In genomic region chr9:37027825-37028575, GRCm38 (mm10) we compare ENCODE assay signal across 19 mouse cellular contexts.
DNase-seq lines count a peak whose midpoint lies in the region; ATAC-seq lines count a peak whose summit lies in the region.
"Had no signal": no experiment of that assay in that cellular context is flagged by ENCODE, and none has a peak within 500 bp of the region (broad histone marks: within the 10 kb centered on the region; RNA-seq: fewer than 3 reads in every experiment).

No protein-coding gene starts in this region.

- H3K36me3 ChIP-seq in hindbrain, embryonic 11.5 days (ENCODE audit: control insufficient read depth, insufficient read depth, low read length) = no peaks in the 10 kb centered on the region
- no peaks in the 10 kb centered on the region for H3K36me3 ChIP-seq in hindbrain, embryonic 13.5 days
- H3K36me3 ChIP-seq in forebrain, embryonic 13.5 days (ENCODE audit: poor library complexity, severe bottlenecking) = no peaks in the 10 kb centered on the region
- H3K36me3 ChIP-seq in midbrain, embryonic 12.5 days = no peaks in the 10 kb centered on the region
- H3K36me3 ChIP-seq in neural tube, embryonic 13.5 days = no peaks in the 10 kb centered on the region
- H3K36me3 ChIP-seq: heart, embryonic 12.5 days; kidney, embryonic 15.5 days; liver, embryonic 12.5 days had no signal

- no peaks in the 10 kb centered on the region for H3K9me3 ChIP-seq in hindbrain, embryonic 11.5 days (ENCODE audit: control insufficient read depth, low read length)
- no peaks in the 10 kb centered on the region for H3K9me3 ChIP-seq in hindbrain, embryonic 13.5 days
- H3K9me3 ChIP-seq in forebrain, embryonic 13.5 days (replicated peaks) = no peaks in the 10 kb centered on the region
- no peaks in the 10 kb centered on the region for H3K9me3 ChIP-seq in midbrain, embryonic 12.5 days
- H3K9me3 ChIP-seq in neural tube, embryonic 13.5 days = no peaks in the 10 kb centered on the region
- H3K9me3 ChIP-seq: heart, embryonic 12.5 days; kidney, embryonic 15.5 days; liver, embryonic 12.5 days; megakaryocyte, embryonic 14.5 days had no signal

- DNase-seq in hindbrain, embryonic 11.5 days (ENCODE audit: low spot score) = no peak
- DNase-seq in layer of hippocampus, postnatal 14 days (ENCODE audit: low spot score in 2 of 2) = no peak
- DNase-seq in natural killer cell, adult 2 months (ENCODE audit: low spot score in 2 of 2) = no peak
- no peak for DNase-seq in left cerebral cortex, adult 18-20 months (ENCODE audit: low spot score in 2 of 2)
- DNase-seq: cerebellum, adult 11 months; cerebellum, postnatal 36 days; heart, postnatal 4 days; layer of hippocampus, postnatal 36 days; left cerebral cortex, postnatal 4 days; thymus, postnatal 4 days had no signal

- peaks cover 12% of the 10 kb centered on the region for H3K4me1 ChIP-seq in hindbrain, embryonic 11.5 days (replicated peaks; ENCODE audit: control insufficient read depth, insufficient read depth, low read length)
- H3K4me1 ChIP-seq in hindbrain, embryonic 13.5 days (replicated peaks) = peaks cover 56% of the 10 kb centered on the region
- H3K4me1 ChIP-seq in forebrain, embryonic 13.5 days = peaks cover 57% of the 10 kb centered on the region
- peaks cover 61% of the 10 kb centered on the region for H3K4me1 ChIP-seq in midbrain, embryonic 12.5 days
- peaks cover 68% of the 10 kb centered on the region for H3K4me1 ChIP-seq in neural tube, embryonic 13.5 days (replicated peaks)
- H3K4me1 ChIP-seq: liver, embryonic 12.5 days; megakaryocyte, embryonic 14.5 days had no signal

- H3K27me3 ChIP-seq in hindbrain, embryonic 11.5 days (ENCODE audit: control insufficient read depth, insufficient read depth, low read length) = no peaks in the 10 kb centered on the region
- no peaks in the 10 kb centered on the region for H3K27me3 ChIP-seq in hindbrain, embryonic 13.5 days
- H3K27me3 ChIP-seq in forebrain, embryonic 13.5 days = no peaks in the 10 kb centered on the region
- H3K27me3 ChIP-seq in midbrain, embryonic 12.5 days = no peaks in the 10 kb centered on the region
- H3K27me3 ChIP-seq in neural tube, embryonic 13.5 days = no peaks in the 10 kb centered on the region
- H3K27me3 ChIP-seq: kidney, embryonic 15.5 days; liver, embryonic 12.5 days had no signal

- WGBS in hindbrain, embryonic 11.5 days = 61% methylated on average over 7 of the region's 7 CpGs
- WGBS in hindbrain, embryonic 13.5 days = 44% methylated on average over 7 of the region's 7 CpGs
- 19% methylated on average over 7 of the region's 7 CpGs for WGBS in forebrain, embryonic 13.5 days
- 56% methylated on average over 7 of the region's 7 CpGs for WGBS in midbrain, embryonic 12.5 days
- 35% methylated on average over 7 of the region's 7 CpGs for WGBS in neural tube, embryonic 13.5 days

- no peak overlapping the region for H3K4me3 ChIP-seq in hindbrain, embryonic 11.5 days (ENCODE audit: low read depth, low read length)
- H3K4me3 ChIP-seq in hindbrain, embryonic 13.5 days = no peak overlapping the region
- H3K4me3 ChIP-seq in forebrain, embryonic 13.5 days = no peak overlapping the region
- H3K4me3 ChIP-seq in midbrain, embryonic 12.5 days = no peak overlapping the region
- no peak overlapping the region for H3K4me3 ChIP-seq in neural tube, embryonic 13.5 days
- H3K4me3 ChIP-seq: heart, embryonic 12.5 days; kidney, embryonic 15.5 days; liver, embryonic 12.5 days; megakaryocyte, embryonic 14.5 days had no signal

- no peak overlapping the region for H3K9ac ChIP-seq in hindbrain, embryonic 11.5 days (ENCODE audit: low read depth, low read length)
- no peak overlapping the region for H3K9ac ChIP-seq in hindbrain, embryonic 13.5 days
- no peak overlapping the region for H3K9ac ChIP-seq in forebrain, embryonic 13.5 days
- no peak overlapping the region for H3K9ac ChIP-seq in midbrain, embryonic 12.5 days (replicated peaks)
- no peak overlapping the region for H3K9ac ChIP-seq in neural tube, embryonic 13.5 days
- H3K9ac ChIP-seq: heart, embryonic 12.5 days; kidney, embryonic 15.5 days; liver, embryonic 12.5 days had no signal

- no peak overlapping the region for H3K27ac ChIP-seq in hindbrain, embryonic 11.5 days (ENCODE audit: low read depth, low read length)
- no peak overlapping the region for H3K27ac ChIP-seq in hindbrain, embryonic 13.5 days
- H3K27ac ChIP-seq in forebrain, embryonic 13.5 days = peak overlapping the region; percentile 37
- 0 out of 2 replicates have a peak overlapping the region, but pooled peaks have one; percentile 35 for H3K27ac ChIP-seq in midbrain, embryonic 12.5 days (replicated peaks)
- H3K27ac ChIP-seq in neural tube, embryonic 13.5 days (replicated peaks) = peak overlapping the region; percentile 61
- H3K27ac ChIP-seq: kidney, embryonic 15.5 days; liver, embryonic 12.5 days had no signal

- H3K4me2 ChIP-seq in hindbrain, embryonic 11.5 days (replicated peaks; ENCODE audit: low read depth, low read length) = no peak overlapping the region
- H3K4me2 ChIP-seq in hindbrain, embryonic 13.5 days = no peak overlapping the region
- H3K4me2 ChIP-seq in forebrain, embryonic 13.5 days = peak overlapping the region; percentile 13; the same call in 1 of the 2 replicates
- H3K4me2 ChIP-seq in midbrain, embryonic 12.5 days (replicated peaks) = no peak overlapping the region
- no peak overlapping the region for H3K4me2 ChIP-seq in neural tube, embryonic 13.5 days
- H3K4me2 ChIP-seq: heart, embryonic 12.5 days; kidney, embryonic 15.5 days; liver, embryonic 12.5 days had no signal

- ATAC-seq in hindbrain, embryonic 11.5 days (ENCODE audit: low FRiP score) = peak; percentile 51
- no peak for ATAC-seq in hindbrain, embryonic 13.5 days (ENCODE audit: low FRiP score)
- ATAC-seq in forebrain, embryonic 13.5 days = peak; percentile 74
- ATAC-seq in midbrain, embryonic 12.5 days (ENCODE audit: low FRiP score, low read depth) = peak; percentile 46
- ATAC-seq in neural tube, embryonic 13.5 days (ENCODE audit: low read depth) = no peak
- ATAC-seq: intestine, embryonic 16.5 days; liver, embryonic 12.5 days had no signal

Comparison
In these comparisons a context has a peak if more than half of its experiments do, and no peak if none do; other contexts are left out.
1. ATAC-seq: peak in hindbrain, embryonic 11.5 days (single experiment), forebrain, embryonic 13.5 days (single experiment) and midbrain, embryonic 12.5 days (single experiment); none in hindbrain, embryonic 13.5 days (single experiment) and neural tube, embryonic 13.5 days (single experiment).
2. H3K27ac ChIP-seq: peak in forebrain, embryonic 13.5 days (single experiment), midbrain, embryonic 12.5 days (single experiment) and neural tube, embryonic 13.5 days (single experiment); none in hindbrain, embryonic 11.5 days (single experiment) and hindbrain, embryonic 13.5 days (single experiment).